Mouse (Mus musculus) brain, embryonic 18.5 days (tissue): ENCODE data around the gene Aim2.
"Not testable (repeated sequence)": the region's sequence is repeated elsewhere in the genome, so short reads cannot be mapped to it uniquely, and the experiment has no call there.

Source experiments
- DNase-seq: peaks from one replicate; pipeline ENCODE4 v3.0.0-alpha.2; 2012; ENCODE audit warnings: low read depth, low spot score

Aim2 gene

GRCm38 (mm10) chr1:173350372-173350957 is at the start of gene Aim2:
Gene Aim2 (plus strand): TSS chr1:173350879.
- DNase-seq: no peak

GRCm38 (mm10) chr1:173302795-173303194 is 47.9 kb upstream of the Aim2 start:
- DNase-seq: not testable (repeated sequence)

GRCm38 (mm10) chr1:173313535-173314050 is 37.1 kb upstream of the Aim2 start:
- DNase-seq: not testable (repeated sequence)

- no peak for DNase-seq
Measured at GRCm38 (mm10) chr1:173315725-173316124, 35.0 kb upstream of the Aim2 start.

- no peak for DNase-seq
Measured at GRCm38 (mm10) chr1:173317925-173318477, 32.7 kb upstream of the Aim2 start.

GRCm38 (mm10) chr1:173321593-173322248 is 29.0 kb upstream of the Aim2 start:
- DNase-seq: no peak

- no peak for DNase-seq
Measured at GRCm38 (mm10) chr1:173322249-173322627, 28.4 kb upstream of the Aim2 start.

- no peak for DNase-seq
Measured at GRCm38 (mm10) chr1:173323839-173324585, 26.7 kb upstream of the Aim2 start.

GRCm38 (mm10) chr1:173324961-173325360 is 25.7 kb upstream of the Aim2 start:
- no peak for DNase-seq

- DNase-seq: no peak
Measured at GRCm38 (mm10) chr1:173325395-173325794, 25.3 kb upstream of the Aim2 start.

GRCm38 (mm10) chr1:173326552-173326951 is 24.1 kb upstream of the Aim2 start:
- no peak for DNase-seq

GRCm38 (mm10) chr1:173328446-173328845 is 22.2 kb upstream of the Aim2 start:
- DNase-seq: no peak

GRCm38 (mm10) chr1:173329185-173329584 is 21.5 kb upstream of the Aim2 start:
- DNase-seq: no peak

GRCm38 (mm10) chr1:173329743-173330142 is 20.9 kb upstream of the Aim2 start:
- DNase-seq: peak; percentile 24

GRCm38 (mm10) chr1:173332418-173332817 is 18.3 kb upstream of the Aim2 start:
- no peak for DNase-seq

GRCm38 (mm10) chr1:173333312-173334253 is 17.1 kb upstream of the Aim2 start, which contains the start of gene Ackr1:
Gene Ackr1 (minus strand): TSS chr1:173333750.
- no peak for DNase-seq

GRCm38 (mm10) chr1:173335903-173336302 is 14.8 kb upstream of the Aim2 start:
- no peak for DNase-seq

- DNase-seq: no peak
Measured at GRCm38 (mm10) chr1:173337008-173337407, 13.7 kb upstream of the Aim2 start.

GRCm38 (mm10) chr1:173339543-173339942 is 11.1 kb upstream of the Aim2 start:
- DNase-seq: peak; percentile 30

GRCm38 (mm10) chr1:173342425-173342824 is 8.3 kb upstream of the Aim2 start:
- DNase-seq: no peak

GRCm38 (mm10) chr1:173343934-173344333 is 6.7 kb upstream of the Aim2 start:
- DNase-seq: no peak
